Mouse (Mus musculus) liver, postnatal 0 days (tissue): ENCODE data around the gene Srprb.

Source experiments
- CTCF ChIP-seq: sonication (generic); IDR thresholded peaks from 2 replicates; pipeline ENCODE4 v1.5.1; 2016; ENCODE audit warnings: antibody characterized with exemption, low read depth
- EP300 ChIP-seq: IDR thresholded peaks from 2 replicates; pipeline ENCODE4 v1.6.1; 2016; ENCODE audit warnings: antibody characterized with exemption, low read depth, mild to moderate bottlenecking

DNA sequence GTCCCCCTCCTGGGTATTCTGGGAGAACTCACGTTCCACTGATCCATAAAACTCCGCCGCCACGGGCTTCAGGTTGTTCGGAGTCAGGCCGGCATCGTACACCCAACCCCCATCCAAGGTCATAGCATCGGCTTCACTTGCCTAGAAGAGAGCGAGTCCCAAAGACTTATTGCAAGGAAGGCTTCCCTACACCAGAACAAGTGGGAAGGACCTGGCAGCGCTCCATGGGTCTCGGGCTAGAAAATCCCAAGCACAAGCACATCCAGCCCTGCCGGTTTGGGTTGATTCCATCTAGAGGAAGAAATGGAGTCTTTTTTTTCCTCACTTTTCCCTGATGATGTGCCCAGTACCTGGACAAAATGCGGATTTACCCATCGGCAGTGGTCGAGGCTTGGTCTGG, 24.9 kb upstream of the Srprb start:
- TF ChIP-seq CTCF (no peak), EP300 (no peak)
